Mouse (Mus musculus) MEL (cell line): ENCODE measurements at regions not wholly inside any gene's neighbourhood (a gene's known extent, or its start where the extent isn't known, plus 50 kb on each side); places are given as distances from the start of the nearest gene placed in this dataset.

ENCODE experiments used
- CHD1 ChIP-seq: IDR thresholded peaks from 2 replicates; pipeline ENCODE4 v1.6.1; 2012; ENCODE audit warnings: low read depth, mild to moderate bottlenecking, inconsistent platforms, low read length, improper control_type of control experiment
- CHD2 ChIP-seq: IDR thresholded peaks from 2 replicates; pipeline ENCODE4 v1.6.1; 2011; ENCODE audit warnings: low read length, improper control_type of control experiment
- CTCF ChIP-seq, 3 experiments: IDR thresholded peaks in 2 of 3; conservative IDR thresholded peaks in 1 of 3; 2 replicates each; pipeline ENCODE4 v1.5.1; 2011 to 2012; ENCODE audit warnings: low read length in 3 of 3, low read depth in 2 of 3, mild to moderate bottlenecking in 2 of 3, improper control_type of control experiment in 1 of 3, inconsistent platforms in 1 of 3, mixed read lengths in 1 of 3, moderate library complexity in 1 of 3; ENCODE audit not compliant: control insufficient read depth in 1 of 3, insufficient read depth in 1 of 3, poor library complexity in 1 of 3, severe bottlenecking in 1 of 3
- EP300 ChIP-seq, 2 experiments: IDR thresholded peaks; 2 replicates each; pipeline ENCODE4 v1.6.1; 2011; ENCODE audit warnings: improper control_type of control experiment in 2 of 2, low read length in 2 of 2, low read depth in 1 of 2, mild to moderate bottlenecking in 1 of 2
- ETS1 ChIP-seq: IDR thresholded peaks from 2 replicates; pipeline ENCODE4 v1.6.1; 2012; ENCODE audit warnings: low read depth, mild to moderate bottlenecking, inconsistent platforms, low read length, improper control_type of control experiment, moderate library complexity
- GABPA ChIP-seq: IDR thresholded peaks from 2 replicates; pipeline ENCODE4 v1.6.1; 2012; ENCODE audit warnings: low read depth, mild to moderate bottlenecking, inconsistent platforms, low read length, improper control_type of control experiment, moderate library complexity
- GATA1 ChIP-seq: IDR thresholded peaks from 2 replicates; pipeline ENCODE4 v1.6.1; 2011; ENCODE audit warnings: low read depth, low read length, improper control_type of control experiment
- KAT2A ChIP-seq: conservative IDR thresholded peaks from 2 replicates; pipeline ENCODE4 v1.6.1; 2012; ENCODE audit warnings: low read depth, low read length, improper control_type of control experiment, inconsistent platforms
- MAX ChIP-seq: IDR thresholded peaks from 2 replicates; pipeline ENCODE4 v1.6.1; 2011; ENCODE audit warnings: low read length, improper control_type of control experiment
- NELFE ChIP-seq: IDR thresholded peaks from 2 replicates; pipeline ENCODE4 v1.6.1; 2011; ENCODE audit warnings: low read depth, low read length, improper control_type of control experiment
- POLR2AphosphoS5 ChIP-seq: IDR thresholded peaks from 2 replicates; pipeline ENCODE4 v1.6.1; 2012; ENCODE audit warnings: low read depth, borderline replicate concordance, mild to moderate bottlenecking, inconsistent platforms, low read length, moderate library complexity, mixed read lengths
- USF1 ChIP-seq: IDR thresholded peaks from 2 replicates; pipeline ENCODE4 v1.6.1; 2014; ENCODE audit warnings: low read depth, mild to moderate bottlenecking, inconsistent platforms, low read length, improper control_type of control experiment, moderate library complexity
- ZC3H11A ChIP-seq: IDR thresholded peaks from 2 replicates; pipeline ENCODE4 v1.6.1; 2012; ENCODE audit warnings: low read depth, mild to moderate bottlenecking, inconsistent platforms, low read length, improper control_type of control experiment

GRCm38 (mm10) chr4:131331646-131332045, 387.5 kb downstream of the Matn1 start:
- TF ChIP-seq GABPA (no peak), GATA1 (no peak), CHD1 (no peak), ETS1 (no peak), MAX (no peak), EP300 (IDR thresholded peaks at IDR 0.05; ENCODE audit: low read depth in 1 of 2, low read length in 2 of 2) (no peak), POLR2AphosphoS5 (no peak), CTCF (IDR thresholded peaks at IDR 0.05 in 2 of 3, conservative IDR thresholded peaks at IDR 0.05 in 1 of 3; ENCODE audit: control insufficient read depth in 1 of 3, insufficient read depth in 1 of 3, low read depth in 2 of 3, low read length in 3 of 3, poor library complexity in 1 of 3, severe bottlenecking in 1 of 3) (no peak), USF1 (no peak), CHD2 (no peak), ZC3H11A (no peak), KAT2A (no peak), NELFE (no peak)
